In genomic region chr5:66344182-66344581, GRCm38 (mm10) we compare ENCODE assay signal across 26 mouse cellular contexts.
A peak's percentile ranks its signal among the peaks of the same experiment; 100 is the strongest.
DNase-seq lines count a peak whose midpoint lies in the region; ATAC-seq and TF ChIP-seq lines count a peak whose summit lies in the region.
"Had no signal": no experiment of that assay in that cellular context is flagged by ENCODE, and none has a peak within 500 bp of the region (broad histone marks: within the 10 kb centered on the region; RNA-seq: fewer than 3 reads in every experiment).

No protein-coding gene starts in this region.

- peaks cover 4% of the 10 kb centered on the region for H3K27me3 ChIP-seq in megakaryocyte, embryonic 14.5 days (replicated peaks)
- H3K27me3 ChIP-seq in myocyte (ENCODE audit: control insufficient read depth, insufficient read depth, insufficient read length): no peaks in the 10 kb centered on the region
- H3K27me3 ChIP-seq: heart, embryonic 13.5 days had no signal

- peaks cover 4% of the 10 kb centered on the region for H3K79me2 ChIP-seq in myocyte (ENCODE audit: control insufficient read depth, insufficient read depth)

- intact Hi-C loops in gastrocnemius, postnatal 36 days (cut with DNase I): no loop called here

- H3K4me3 ChIP-seq in megakaryocyte, embryonic 14.5 days (replicated peaks): peak overlapping the region; percentile 17
- H3K4me3 ChIP-seq in myocyte: no peak overlapping the region
- H3K4me3 ChIP-seq: forebrain, embryonic 10.5 days; forebrain, embryonic 13.5 days; heart, adult 2 months; heart, embryonic 10.5 days; heart, embryonic 13.5 days had no signal

- no peak for TF ChIP-seq POLR2A in myocyte (IDR thresholded peaks at IDR 0.05; ENCODE audit: insufficient read length, low read depth)

- H3K36me3 ChIP-seq in megakaryocyte, embryonic 14.5 days (replicated peaks; ENCODE audit: low read length): no peaks in the 10 kb centered on the region
- peaks cover 4% of the 10 kb centered on the region for H3K36me3 ChIP-seq in myocyte (ENCODE audit: control insufficient read depth, insufficient read depth)
- H3K36me3 ChIP-seq: forebrain, embryonic 10.5 days; G1E had no signal

- peak; percentile 29 for DNase-seq in gastrocnemius, adult 18-20 months (ENCODE audit: low spot score)
- no peak for DNase-seq in gastrocnemius, postnatal 36 days
- peak; percentile 22 for DNase-seq in NIH3T3 (ENCODE audit: low read depth)
- no peak for DNase-seq in T-cell, adult 2 months (ENCODE audit: low spot score)
- no peak for DNase-seq in cerebellum, postnatal 14 days
- DNase-seq: adrenal gland, adult 2 months; adrenal gland, postnatal 25 days; cerebellum, adult 11-12 months; cerebellum, adult 8-10 months; cerebellum, postnatal 10 days; heart, adult 2 months; heart, postnatal 14 days; heart, postnatal 4 days had no signal

- peak overlapping the region; percentile 36 for H3K4me2 ChIP-seq in myocyte (ENCODE audit: low read depth)
- H3K4me2 ChIP-seq: forebrain, embryonic 13.5 days; heart, embryonic 13.5 days; hindbrain, embryonic 14.5 days had no signal

- H3K9me3 ChIP-seq in megakaryocyte, embryonic 14.5 days: no peaks in the 10 kb centered on the region
- H3K9me3 ChIP-seq: forebrain, embryonic 10.5 days; forebrain, embryonic 13.5 days; heart, embryonic 10.5 days; heart, embryonic 13.5 days had no signal

- ATAC-seq in megakaryocyte, adult 5-6 weeks (ENCODE audit: poor library complexity, severe bottlenecking): no peak
- ATAC-seq: forebrain, embryonic 13.5 days; forebrain, embryonic 16.5 days; hindbrain, postnatal 0 days; inflammation-experienced regulatory T-cells, adult 6 months; intestine, embryonic 16.5 days had no signal

- H3ac ChIP-seq in myocyte (ENCODE audit: control insufficient read depth, insufficient read length): no peak overlapping the region

- peaks cover 33% of the 10 kb centered on the region for H3K4me1 ChIP-seq in megakaryocyte, embryonic 14.5 days

TF ChIP-seq in myocyte, 11 proteins besides CTCF, POLR2A, EP300 and RAD21:
- TF ChIP-seq MYOD1 (IDR thresholded peaks at IDR 0.05; ENCODE audit: control insufficient read depth in 1 of 3, insufficient read length in 2 of 3, low read depth in 2 of 3) (peak in 2 of 3 experiments; percentile 21 to 80), POLR2AphosphoS2 (IDR thresholded peaks at IDR 0.05; ENCODE audit: insufficient read length, low read depth) (no peak), E2F4 (IDR thresholded peaks at IDR 0.05; ENCODE audit: insufficient read depth) (no peak), MYOG (IDR thresholded peaks at IDR 0.05; ENCODE audit: control insufficient read depth in 1 of 3, insufficient read depth in 1 of 3, insufficient read length in 2 of 3, low read depth in 2 of 3) (peak in 2 of 3 experiments; percentile 70 to 89)

Comparison
In these comparisons a context has a peak if more than half of its experiments do, and no peak if none do; other contexts are left out.
1. DNase-seq: peak in gastrocnemius, adult 18-20 months (single experiment) and NIH3T3 (single experiment); none in gastrocnemius, postnatal 36 days (0 of 2), T-cell, adult 2 months (single experiment) and cerebellum, postnatal 14 days (0 of 2).